Mouse (Mus musculus) heart, adult 2 months (tissue): ENCODE results near the gene Washc3.

Experiments
- CTCF ChIP-seq: fragments of 200-600 bp; IDR thresholded peaks from 2 replicates; pipeline ENCODE4 v1.8.1; 2022; ENCODE audit warnings: antibody characterized with exemption, mild to moderate bottlenecking, moderate library complexity
- POLR2A ChIP-seq: fragments of 200-500 bp; IDR thresholded peaks from 2 replicates; pipeline ENCODE4 v1.6.1; 2011; ENCODE audit warnings: mild to moderate bottlenecking, low read depth, low read length, control low read depth; ENCODE audit not compliant: insufficient read depth

DNA sequence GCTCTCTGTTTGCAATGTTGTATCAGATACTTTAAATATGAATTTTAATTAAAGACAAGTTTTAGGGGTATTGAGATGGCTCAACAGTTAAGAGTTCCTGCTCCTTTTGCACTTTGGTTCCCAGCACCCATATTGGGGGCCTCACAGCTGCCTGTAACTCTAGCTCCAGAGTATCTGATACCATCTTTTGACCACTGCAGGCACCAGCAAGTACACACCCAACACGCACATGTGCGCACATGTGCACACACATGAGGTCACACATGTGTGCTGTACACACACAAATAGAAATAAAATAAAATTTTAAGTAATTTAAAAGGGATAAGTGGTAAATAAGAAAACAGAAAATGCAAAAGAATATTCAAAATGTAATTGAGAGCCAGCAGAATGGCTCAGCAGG, 27.1 kb downstream of the Washc3 start:
- TF ChIP-seq POLR2A (no peak), CTCF (no peak)
